Mouse (Mus musculus) lung, adult 2 months (tissue): ENCODE results near the gene Il2ra. TPM values are rescaled to one million over a fixed set of nuclear protein-coding genes. Genes with fewer than 3 reads are reported as not detected.
"Not testable (repeated sequence)": the region's sequence is repeated elsewhere in the genome, so short reads cannot be mapped to it uniquely, and the experiment has no call there.

Experiments
- DNase-seq: peaks from one replicate; pipeline ENCODE4 v3.0.0; 2022
- H3K4me1 ChIP-seq: fragments of 200-500 bp; 2 replicates; pipeline ENCODE4 v1.6.1; 2011; ENCODE audit warnings: low read length; ENCODE audit not compliant: control insufficient read depth, insufficient read depth
- H3K4me3 ChIP-seq: fragments of 200-500 bp; replicated peaks from 2 replicates; pipeline ENCODE3; 2011; ENCODE audit warnings: low read depth, mild to moderate bottlenecking, control low read depth, low read length; ENCODE audit errors: extremely low read depth
- CTCF ChIP-seq: fragments of 200-500 bp; IDR thresholded peaks from 2 replicates; pipeline ENCODE4 v1.5.1; 2011; ENCODE audit warnings: mild to moderate bottlenecking, low read length, control low read depth; ENCODE audit not compliant: insufficient read depth
- POLR2A ChIP-seq: fragments of 200-500 bp; IDR thresholded peaks from 2 replicates; pipeline ENCODE4 v1.6.1; 2011; ENCODE audit warnings: low read depth, mild to moderate bottlenecking, control low read depth, low read length, borderline replicate concordance; ENCODE audit errors: extremely low read depth
- WGBS: fragments of 180-500 bp; shearing (Covaris S2); methylation state at CpG from one replicate; pipeline ENCODE4 v1.1.7; 2018; 5-methylcytosine and 5-hydroxymethylcytosine counted together
- polyA plus RNA-seq: library from polyadenylated mRNA; depleted of rRNA; stranded (reverse); fragments of >200 nt; gene quantifications from 2 replicates; pipeline ENCODE4 v1.2.3, GENCODE M21; 2012

Gene Il2ra
- polyA plus RNA-seq, 1 experiment = 0.30 TPM

DNA sequence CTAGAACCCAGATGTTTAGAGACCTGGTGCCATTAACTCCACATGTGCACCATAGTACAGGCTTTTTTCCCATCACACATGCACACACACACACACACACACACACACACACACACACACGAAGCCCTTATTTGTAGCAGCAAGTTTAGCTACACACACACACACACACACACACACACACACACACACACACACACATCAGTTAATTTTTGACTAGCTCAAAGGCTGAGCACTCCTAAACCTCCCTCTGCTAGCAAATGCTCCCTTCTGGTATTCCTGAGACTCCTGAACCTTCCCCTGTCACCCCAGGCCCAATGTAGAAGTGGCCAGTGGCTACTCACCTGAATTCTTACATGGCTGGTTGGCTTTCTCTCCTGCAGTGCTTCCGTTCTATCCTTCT, 51.5 kb downstream of the Il2ra start:
- TF ChIP-seq POLR2A (no peak), CTCF (no peak)
- Histone ChIP-seq H3K4me3 (no peak overlapping the region), H3K4me1 (no peaks in the 10 kb centered on the region)
- WGBS = 64% methylated on average over 2 of the region's 2 CpGs
- no peak for DNase-seq

DNA sequence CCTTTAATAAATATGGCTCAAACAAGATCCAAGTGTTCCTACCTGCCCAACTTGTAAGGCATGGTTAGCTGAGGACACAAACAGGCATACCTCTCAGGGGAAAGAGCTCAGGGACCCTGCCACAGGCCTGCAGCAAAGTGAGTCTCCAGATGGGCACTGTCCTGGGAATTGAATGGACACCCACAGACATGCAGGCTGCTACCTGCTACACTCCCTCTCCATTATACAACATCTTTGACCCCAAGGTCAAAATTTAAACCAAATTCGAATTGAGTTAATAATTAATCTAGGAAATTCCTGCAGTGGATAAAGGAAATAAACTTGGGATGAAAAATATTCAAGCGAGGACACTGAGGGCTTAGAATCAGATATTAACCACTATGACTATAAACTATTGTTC, 53.3 kb downstream of the Il2ra start:
- DNase-seq = no peak
- Histone ChIP-seq H3K4me1 (no peaks in the 10 kb centered on the region), H3K4me3 (no peak overlapping the region)
- TF ChIP-seq CTCF (no peak), POLR2A (no peak)
- WGBS = 42% methylated on average over 2 of the region's 2 CpGs

DNA sequence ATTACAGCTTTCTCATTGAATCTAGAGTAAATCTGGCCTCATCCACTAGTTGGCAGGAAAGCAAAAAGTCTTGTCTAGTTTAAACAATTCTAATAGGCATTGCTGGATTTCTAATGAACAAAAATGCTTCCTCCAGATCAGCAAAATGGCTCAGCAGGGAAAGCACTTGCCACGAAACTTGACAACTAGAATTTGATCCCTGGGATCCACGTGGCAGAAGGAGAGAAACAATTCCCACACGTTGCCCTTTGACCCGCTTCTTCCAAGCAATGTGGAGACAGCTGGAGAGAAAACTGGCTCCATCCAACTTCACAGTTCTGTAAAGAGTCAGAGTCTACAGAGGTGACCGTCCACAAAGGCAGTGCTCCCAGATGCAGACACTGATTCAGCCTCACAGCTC, 56.4 kb downstream of the Il2ra start:
- WGBS = 54% methylated on average over 5 of the region's 5 CpGs
- TF ChIP-seq POLR2A (no peak), CTCF (no peak)
- no peak overlapping the region for H3K4me3 ChIP-seq
- DNase-seq = no peak
- no peaks in the 10 kb centered on the region for H3K4me1 ChIP-seq

DNA sequence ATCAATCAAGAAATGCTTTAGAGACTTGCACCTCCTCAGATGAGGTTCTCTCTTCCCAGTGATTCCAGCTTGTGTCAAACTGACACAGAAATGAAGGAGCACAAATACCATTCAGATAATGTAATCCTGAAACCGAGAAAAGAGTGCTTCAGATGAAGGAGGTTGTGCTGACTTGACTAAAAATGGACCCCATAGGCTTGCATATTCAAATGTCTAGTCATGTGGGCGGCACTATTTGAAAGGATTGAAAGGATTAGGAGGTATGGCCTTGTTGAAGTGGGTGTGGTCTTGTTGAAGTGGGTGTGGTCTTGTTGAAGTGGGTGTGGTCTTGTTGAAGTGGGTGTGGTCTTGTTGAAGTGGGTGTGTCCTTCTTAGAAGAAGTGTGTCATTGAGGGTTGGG, 57.3 kb downstream of the Il2ra start:
- TF ChIP-seq POLR2A (no peak), CTCF (no peak)
- WGBS = 76% methylated on average over 2 of the region's 2 CpGs
- DNase-seq = no peak

DNA sequence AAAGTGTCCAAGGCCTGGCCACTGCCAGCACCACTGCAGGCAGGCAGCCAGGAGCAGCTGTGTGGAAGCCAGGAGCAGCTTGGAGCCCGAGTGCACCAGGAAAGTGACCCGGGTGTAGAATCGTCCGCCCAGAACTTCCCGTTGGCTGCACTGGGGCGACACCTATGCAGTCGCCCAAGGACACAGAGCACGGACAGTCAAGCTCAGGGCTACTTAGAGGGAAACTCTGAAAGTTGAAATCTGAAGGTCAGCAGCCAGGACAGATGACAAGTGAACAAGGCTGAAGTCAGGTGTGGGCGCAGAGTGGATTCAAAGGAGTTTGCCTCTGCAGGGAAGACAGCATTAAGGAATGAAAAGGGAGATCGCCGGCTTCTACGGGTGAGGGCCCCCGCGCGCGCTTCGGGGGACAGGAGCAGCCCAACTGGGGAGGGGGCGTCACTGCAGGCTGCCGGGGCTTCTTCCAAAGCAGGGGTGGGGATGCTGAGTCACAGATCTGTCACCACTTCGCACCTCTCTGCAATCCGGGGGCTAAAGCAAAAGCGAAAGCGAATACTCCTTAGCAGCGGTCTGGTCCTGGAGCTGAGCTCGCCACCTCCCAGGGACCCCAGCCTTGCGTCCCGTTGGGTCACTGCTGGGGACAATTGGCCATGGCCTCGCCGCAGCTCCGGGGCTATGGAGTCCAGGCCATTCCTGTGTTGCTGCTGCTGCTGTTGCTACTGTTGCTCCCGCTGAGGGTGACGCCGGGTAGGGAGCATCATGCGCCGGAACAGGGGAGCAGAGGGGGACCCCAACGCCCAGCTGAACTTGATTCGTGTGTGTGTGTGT, 62.8 kb downstream of the Il2ra start, which contains the start of gene Il15ra:
Gene Il15ra (plus strand): TSS at position 90 of the 825 bp plus-strand sequence.
- Histone ChIP-seq H3K4me1 (no peaks in the 10 kb centered on the region), H3K4me3 (peak within 1 kb of the TSS; percentile 85)
- WGBS = under 1% methylated on average over 37 of the region's 37 CpGs
- DNase-seq = peak; percentile 72
- peak; percentile 71; the same call in 1 of the 2 replicates for TF ChIP-seq POLR2A
- no peak for TF ChIP-seq CTCF

More for the DNA sequence above, 57.3 kb downstream of the Il2ra start:
- Histone ChIP-seq H3K4me3 (no peak overlapping the region), H3K4me1 (no peaks in the 10 kb centered on the region)

DNA sequence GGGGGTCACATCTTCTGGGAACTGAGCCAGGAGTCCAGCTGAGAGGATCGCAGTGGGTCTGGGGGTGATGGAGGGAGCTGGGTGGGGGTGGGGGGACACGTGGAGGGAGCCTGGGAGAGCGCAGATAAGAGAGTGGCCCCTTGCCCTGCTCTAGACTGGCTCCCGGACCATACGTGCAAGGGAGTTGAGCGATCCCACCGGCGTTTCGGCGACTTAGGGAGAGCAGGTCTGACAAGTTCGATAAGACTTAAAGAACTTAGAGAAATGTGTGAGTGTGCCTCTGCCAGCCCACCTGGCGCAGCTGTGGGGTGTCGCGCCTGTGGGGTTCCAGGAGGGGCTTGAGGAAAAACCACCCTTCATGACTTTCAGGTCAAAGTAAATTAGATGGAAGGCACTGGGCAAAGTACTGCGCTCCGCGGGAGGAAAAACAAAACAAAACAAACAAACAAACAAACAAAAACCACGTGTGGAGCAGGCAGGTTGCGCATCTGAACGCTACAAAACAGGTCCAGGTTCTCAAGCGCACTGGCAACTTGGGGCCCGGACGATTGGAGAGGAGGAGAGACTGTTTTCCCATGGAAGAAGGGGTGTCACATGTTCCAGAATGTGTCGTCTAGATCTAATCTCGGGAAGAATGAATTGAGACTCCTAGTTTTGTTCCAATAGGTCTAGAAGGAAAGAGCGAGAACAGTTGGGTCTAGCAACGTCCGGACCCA, 63.6 kb downstream of the Il2ra start:
- DNase-seq = peak; percentile 5
- 2% methylated on average over 28 of the region's 28 CpGs for WGBS
- H3K4me3 ChIP-seq = peak overlapping the region; percentile 85
- no peaks in the 10 kb centered on the region for H3K4me1 ChIP-seq
- no peak for TF ChIP-seq POLR2A
- no peak for TF ChIP-seq CTCF

DNA sequence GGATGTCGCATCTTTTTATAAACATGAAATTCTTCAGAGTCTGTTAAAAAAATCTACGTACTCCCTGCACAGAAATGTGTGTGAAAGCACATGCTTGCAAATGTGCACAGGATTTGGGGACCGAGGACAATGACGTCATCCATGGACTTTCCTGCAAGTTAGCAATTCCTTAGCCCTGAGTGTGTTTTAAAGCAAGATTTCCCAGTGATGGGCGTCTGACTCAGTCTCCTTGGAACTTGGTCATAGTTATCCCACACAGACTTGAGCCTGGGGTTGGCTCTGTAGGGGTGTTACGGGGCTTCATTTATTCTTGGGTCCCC, 64.1 kb downstream of the Il2ra start:
- no peak for TF ChIP-seq POLR2A
- TF ChIP-seq CTCF = no peak
- DNase-seq = peak; percentile 7
- 23% methylated on average over 6 of the region's 6 CpGs for WGBS
- H3K4me3 ChIP-seq = no peak overlapping the region
- H3K4me1 ChIP-seq = no peaks in the 10 kb centered on the region

DNA sequence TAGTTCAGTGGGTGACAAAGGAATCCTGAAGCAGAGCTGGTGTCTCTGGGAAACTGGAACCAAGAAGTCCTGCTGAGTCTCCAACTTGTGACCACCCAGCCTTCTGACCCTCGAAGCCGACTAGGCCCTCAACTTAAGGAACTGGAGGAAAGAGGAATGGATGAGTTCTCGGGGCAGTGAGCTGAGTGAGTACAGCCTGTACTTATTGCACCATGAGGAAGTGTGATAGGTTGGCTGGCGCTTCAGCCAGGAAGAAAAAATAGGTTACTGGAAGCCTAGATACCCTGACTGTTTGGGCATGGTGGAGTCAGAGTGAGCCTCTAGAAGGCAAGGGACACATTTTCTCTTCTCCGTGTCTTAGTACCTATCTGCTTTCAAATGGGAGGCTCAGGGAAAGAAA, 65.9 kb downstream of the Il2ra start:
- Histone ChIP-seq H3K4me3 (no peak overlapping the region), H3K4me1 (no peaks in the 10 kb centered on the region)
- no peak for DNase-seq
- WGBS = 69% methylated on average over 5 of the region's 5 CpGs
- TF ChIP-seq POLR2A (no peak), CTCF (no peak)

DNA sequence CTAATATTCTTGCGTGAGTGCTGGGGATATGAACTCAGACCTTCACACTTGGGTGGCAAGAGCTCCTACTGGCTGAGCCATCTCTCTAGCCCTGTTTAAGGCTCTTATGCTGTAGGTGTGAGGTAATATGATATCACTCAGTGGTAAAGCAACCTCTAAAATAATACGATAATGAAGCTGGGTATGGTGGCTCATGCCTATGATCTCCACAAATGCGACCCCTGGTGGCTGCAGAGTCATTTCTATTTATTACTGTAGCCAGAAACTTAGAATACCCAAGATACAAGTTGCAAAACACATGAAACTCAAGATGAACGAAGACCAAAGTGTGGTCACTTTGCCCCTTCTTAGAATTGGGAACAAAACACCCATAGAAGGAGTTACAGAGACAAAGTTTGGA, 67.5 kb downstream of the Il2ra start:
- not testable (repeated sequence) for H3K4me1 ChIP-seq, H3K4me3 ChIP-seq
- DNase-seq = peak; percentile 18
- WGBS = 41% methylated on average over 4 of the region's 4 CpGs
- peak; percentile 36; the same call in 1 of the 2 replicates for TF ChIP-seq CTCF
